Mouse (Mus musculus): ENCODE data around the gene Spx. TPM values are rescaled to one million over a fixed set of nuclear protein-coding genes. Genes with fewer than 3 reads are reported as not detected.
A peak's percentile ranks its signal among the peaks of the same experiment; 100 is the strongest.

Spx gene
- polyA plus RNA-seq, 1 experiment from 2014 or later = 0.22 TPM

- DNase-seq (ENCODE audit: low spot score) = no peak
These were observed 11.7 kb downstream of the Spx start for GRCm38 (mm10) chr6:142424976-142425375.

- no peak for DNase-seq (ENCODE audit: low spot score)
These were observed 15.8 kb downstream of the Spx start for GRCm38 (mm10) chr6:142429072-142429471.

GRCm38 (mm10) chr6:142451381-142451780, 38.1 kb downstream of the Spx start:
- no peak for DNase-seq (ENCODE audit: low spot score)

GRCm38 (mm10) chr6:142453311-142453710, 40.1 kb downstream of the Spx start:
- DNase-seq (ENCODE audit: low spot score) = peak; percentile 83

- DNase-seq (ENCODE audit: low spot score) = peak; percentile 13
These were observed 42.2 kb downstream of the Spx start for GRCm38 (mm10) chr6:142455314-142455996.

GRCm38 (mm10) chr6:142458010-142458409, 44.8 kb downstream of the Spx start:
- DNase-seq (ENCODE audit: low spot score) = no peak

GRCm38 (mm10) chr6:142459017-142459678, 45.9 kb downstream of the Spx start:
- no peak for DNase-seq (ENCODE audit: low spot score)

GRCm38 (mm10) chr6:142462194-142462593, 49.0 kb downstream of the Spx start:
- DNase-seq (ENCODE audit: low spot score) = no peak

Other genes starting within 250 kb of the Spx start
- not detected in 2 replicates for gene Slco1a6, start 204.9 kb upstream of the Spx start, polyA plus RNA-seq (2015; fragmentation: Nextera tagmentation; extraction: Ambion mirVana)
- gene Iapp, start 115.0 kb upstream of the Spx start, polyA plus RNA-seq (2015; fragmentation: Nextera tagmentation; extraction: Ambion mirVana) = 11.7 and 14.6 TPM in 2 replicates
- gene Slco1a5, start 90.5 kb upstream of the Spx start, polyA plus RNA-seq (2015; fragmentation: Nextera tagmentation; extraction: Ambion mirVana) = 0.54 and 0.65 TPM in 2 replicates
- gene Pyroxd1, start 67.8 kb upstream of the Spx start, polyA plus RNA-seq (2015; fragmentation: Nextera tagmentation; extraction: Ambion mirVana) = 20.4 and 22.6 TPM in 2 replicates
- gene Recql, start 26.4 kb upstream of the Spx start, polyA plus RNA-seq (2015; fragmentation: Nextera tagmentation; extraction: Ambion mirVana) = 44.4 and 48.7 TPM in 2 replicates
- 69.2 and 71.7 TPM in 2 replicates for gene Golt1b, start 26.2 kb upstream of the Spx start, polyA plus RNA-seq (2015; fragmentation: Nextera tagmentation; extraction: Ambion mirVana)
- gene Gys2, start 59.7 kb downstream of the Spx start, polyA plus RNA-seq (2015; fragmentation: Nextera tagmentation; extraction: Ambion mirVana) = 0.67 and 0.88 TPM in 2 replicates
- 527 and 536 TPM in 2 replicates for gene Ldhb, start 94.5 kb downstream of the Spx start, polyA plus RNA-seq (2015; fragmentation: Nextera tagmentation; extraction: Ambion mirVana)
- gene Kcnj8, start 158.2 kb downstream of the Spx start, polyA plus RNA-seq (2015; fragmentation: Nextera tagmentation; extraction: Ambion mirVana) = 11.2 and 12.1 TPM in 2 replicates

All from thymus, postnatal 0 days (tissue).